Mouse (Mus musculus): ENCODE measurements around the gene Ccdc107. TPM values are rescaled to one million over a fixed set of nuclear protein-coding genes. Genes with fewer than 3 reads are reported as not detected.
A peak's percentile ranks its signal among the peaks of the same experiment; 100 is the strongest.
"Not testable (repeated sequence)": the region's sequence is repeated elsewhere in the genome, so short reads cannot be mapped to it uniquely, and the experiment has no call there.

Gene Ccdc107
- total and polyA plus RNA-seq, 3 experiments = 30.5 to 63.1 (median 33.4) TPM

- TF ChIP-seq CTCF (conservative IDR thresholded peaks at IDR 0.05 in 1 of 2, IDR thresholded peaks at IDR 0.05 in 1 of 2; ENCODE audit: low read depth in 2 of 2, low read length in 2 of 2) = peak in 1 of 2 experiments; percentile 38; a peak in 2 of 4 replicates
- H3K27me3 ChIP-seq (replicated peaks); H3K36me3 ChIP-seq (replicated peaks in 1 of 2; ENCODE audit: control insufficient read depth in 1 of 2, insufficient read depth in 1 of 2, low read length in 1 of 2); H3K4me3 ChIP-seq (replicated peaks in 1 of 3; ENCODE audit: low read depth in 2 of 3, low read length in 2 of 3, poor library complexity in 1 of 3); H3K79me2 ChIP-seq (replicated peaks; ENCODE audit: control insufficient read depth, extremely low read depth, insufficient read depth, poor library complexity, severe bottlenecking); H3K27ac ChIP-seq (ENCODE audit: insufficient read depth, low read depth); dilution Hi-C loops (cut with MboI; ENCODE audit: extremely low pct_ligation_motif_present, extremely low pct_unique_long_range_greater_than_20kb, low sequenced_read_pairs); H3K9ac ChIP-seq (ENCODE audit: insufficient read depth, low read depth); H3K9me3 ChIP-seq (replicated peaks; ENCODE audit: low read length); H3K4me2 ChIP-seq (ENCODE audit: insufficient read depth, low read depth, poor library complexity, severe bottlenecking); in situ Hi-C loops (cut with MboI; ENCODE audit: low pct_ligation_motif_present, low pct_unique_long_range_greater_than_20kb, low sequenced_read_pairs); DNase-seq (ENCODE audit: extremely low read depth): not testable (repeated sequence)
- H3K4me1 ChIP-seq (ENCODE audit: control insufficient read depth in 1 of 2, insufficient read depth in 2 of 2) = peaks cover 10 to 32% of the 10 kb centered on the region in 2 experiments
Observed at GRCm38 (mm10) chr4:43485666-43486065, 7.0 kb upstream of the Ccdc107 start.

- dilution Hi-C loops (cut with MboI; ENCODE audit: extremely low pct_ligation_motif_present, extremely low pct_unique_long_range_greater_than_20kb, low sequenced_read_pairs) = no loop called here
- Histone ChIP-seq H3K9ac (ENCODE audit: insufficient read depth, low read depth) (no peak overlapping the region), H3K9me3 (replicated peaks; ENCODE audit: low read length) (peaks cover 9% of the 10 kb centered on the region), H3K79me2 (replicated peaks; ENCODE audit: control insufficient read depth, extremely low read depth, insufficient read depth, poor library complexity, severe bottlenecking) (no peaks in the 10 kb centered on the region), H3K27me3 (replicated peaks) (peaks cover 3% of the 10 kb centered on the region), H3K27ac (ENCODE audit: insufficient read depth, low read depth) (no peak overlapping the region), H3K4me3 (replicated peaks in 1 of 3; ENCODE audit: low read depth in 2 of 3, low read length in 2 of 3, poor library complexity in 1 of 3) (no peak overlapping the region), H3K36me3 (replicated peaks in 1 of 2; ENCODE audit: control insufficient read depth in 1 of 2, insufficient read depth in 1 of 2, low read length in 1 of 2) (no peaks in the 10 kb centered on the region), H3K4me1 (ENCODE audit: control insufficient read depth in 1 of 2, insufficient read depth in 2 of 2) (peaks cover 0 to 7% of the 10 kb centered on the region in 2 experiments; a peak in 2 of 4 replicates), H3K4me2 (ENCODE audit: insufficient read depth, low read depth, poor library complexity, severe bottlenecking) (no peak overlapping the region)
- DNase-seq (ENCODE audit: extremely low read depth) = no peak
- TF ChIP-seq ETS1 (conservative IDR thresholded peaks at IDR 0.05; ENCODE audit: low read depth, low read length) = no peak
- TF ChIP-seq USF2 (conservative IDR thresholded peaks at IDR 0.05; ENCODE audit: low read depth, low read length) = no peak
- TF ChIP-seq POLR2A (IDR thresholded peaks at IDR 0.05; ENCODE audit: low read depth, low read length) = no peak
- TF ChIP-seq NELFE (IDR thresholded peaks at IDR 0.05; ENCODE audit: low read depth, low read length) = no peak
- TF ChIP-seq CHD2 (IDR thresholded peaks at IDR 0.05; ENCODE audit: low read length) = no peak
- no peak for TF ChIP-seq KAT2A (IDR thresholded peaks at IDR 0.05; ENCODE audit: insufficient replicate concordance, low read length)
- no peak for TF ChIP-seq ELF1 (IDR thresholded peaks at IDR 0.05; ENCODE audit: low read depth, low read length)
- TF ChIP-seq SIN3A (IDR thresholded peaks at IDR 0.05; ENCODE audit: low read length) = no peak
- TF ChIP-seq MYC (IDR thresholded peaks at IDR 0.05; ENCODE audit: low read depth, low read length) = no peak
- no peak for TF ChIP-seq HCFC1 (IDR thresholded peaks at IDR 0.05; ENCODE audit: low read depth, low read length)
- no peak for TF ChIP-seq MEF2A (IDR thresholded peaks at IDR 0.05; ENCODE audit: borderline replicate concordance, low read depth, low read length)
- TF ChIP-seq POLR2AphosphoS2 (IDR thresholded peaks at IDR 0.05; ENCODE audit: low read depth, low read length) = no peak
- TF ChIP-seq TBP (conservative IDR thresholded peaks at IDR 0.05; ENCODE audit: low read depth, low read length) = no peak
- no peak for TF ChIP-seq UBTF (IDR thresholded peaks at IDR 0.05; ENCODE audit: low read depth, low read length)
- in situ Hi-C loops (cut with MboI; ENCODE audit: low pct_ligation_motif_present, low pct_unique_long_range_greater_than_20kb, low sequenced_read_pairs) = no loop called here
Observed at GRCm38 (mm10) chr4:43489611-43490010, 3.1 kb upstream of the Ccdc107 start.

GRCm38 (mm10) chr4:43490801-43491200 lies 1.9 kb upstream of the Ccdc107 start:
- peaks cover 3% of the 10 kb centered on the region for H3K27me3 ChIP-seq (replicated peaks)
- peaks cover 0 to 11% of the 10 kb centered on the region in 2 experiments; a peak in 2 of 4 replicates for H3K4me1 ChIP-seq (ENCODE audit: control insufficient read depth in 1 of 2, insufficient read depth in 2 of 2)
- in situ Hi-C loops (cut with MboI; ENCODE audit: low pct_ligation_motif_present, low pct_unique_long_range_greater_than_20kb, low sequenced_read_pairs) (no loop called here), dilution Hi-C loops (cut with MboI; ENCODE audit: extremely low pct_ligation_motif_present, extremely low pct_unique_long_range_greater_than_20kb, low sequenced_read_pairs) (no loop called here)
- no peak overlapping the region for H3K4me3 ChIP-seq (replicated peaks in 1 of 3; ENCODE audit: low read depth in 2 of 3, low read length in 2 of 3, poor library complexity in 1 of 3)
- H3K4me2 ChIP-seq (ENCODE audit: insufficient read depth, low read depth, poor library complexity, severe bottlenecking) = no peak overlapping the region
- TF ChIP-seq MAZ (IDR thresholded peaks at IDR 0.05; ENCODE audit: low read depth, low read length) (no peak), CHD1 (IDR thresholded peaks at IDR 0.05; ENCODE audit: low read depth, low read length) (no peak), MAFK (IDR thresholded peaks at IDR 0.05; ENCODE audit: insufficient replicate concordance, low read length) (no peak), HCFC1 (IDR thresholded peaks at IDR 0.05; ENCODE audit: low read depth, low read length) (no peak), GABPA (IDR thresholded peaks at IDR 0.05; ENCODE audit: insufficient replicate concordance, low read depth, low read length) (no peak), KAT2A (IDR thresholded peaks at IDR 0.05; ENCODE audit: insufficient replicate concordance, low read length) (no peak), POLR2A (IDR thresholded peaks at IDR 0.05; ENCODE audit: low read depth, low read length) (no peak)
- H3K27ac ChIP-seq (ENCODE audit: insufficient read depth, low read depth) = no peak overlapping the region
- peaks cover 0 to 10% of the 10 kb centered on the region in 2 experiments for H3K36me3 ChIP-seq (replicated peaks in 1 of 2; ENCODE audit: control insufficient read depth in 1 of 2, insufficient read depth in 1 of 2, low read length in 1 of 2)
- no peaks in the 10 kb centered on the region for H3K79me2 ChIP-seq (replicated peaks; ENCODE audit: control insufficient read depth, extremely low read depth, insufficient read depth, poor library complexity, severe bottlenecking)
- no peak for DNase-seq (ENCODE audit: extremely low read depth)
- no peak overlapping the region for H3K9ac ChIP-seq (ENCODE audit: insufficient read depth, low read depth)
- H3K9me3 ChIP-seq (replicated peaks; ENCODE audit: low read length) = peaks cover 6% of the 10 kb centered on the region
